32 mouse cellular contexts compared by ENCODE assay signal in genomic region chr17:28991286-28991685, GRCm38 (mm10). TPM values are rescaled to one million over a fixed set of nuclear protein-coding genes. Genes with fewer than 3 reads are reported as not detected.
DNase-seq lines count a peak whose midpoint lies in the region; ATAC-seq and TF ChIP-seq lines count a peak whose summit lies in the region.
"Had no signal": no experiment of that assay in that cellular context is flagged by ENCODE, and none has a peak within 500 bp of the region (broad histone marks: within the 10 kb centered on the region; RNA-seq: fewer than 3 reads in every experiment).

No protein-coding gene starts in this region.

- H3K4me2 ChIP-seq in forebrain, embryonic 14.5 days (ENCODE audit: low read length) = no peak overlapping the region
- H3K4me2 ChIP-seq in forebrain, postnatal 0 days (ENCODE audit: low read depth) = no peak overlapping the region
- no peak overlapping the region for H3K4me2 ChIP-seq in limb, embryonic 13.5 days (replicated peaks)
- no peak overlapping the region for H3K4me2 ChIP-seq in lung, postnatal 0 days (replicated peaks; ENCODE audit: low read depth, low read length)
- H3K4me2 ChIP-seq in stomach, embryonic 16.5 days (ENCODE audit: low read depth, low read length) = no peak overlapping the region
- H3K4me2 ChIP-seq: limb, embryonic 12.5 days; midbrain, embryonic 12.5 days; neural tube, embryonic 15.5 days had no signal

- TF ChIP-seq CTCF in forebrain, postnatal 0 days (IDR thresholded peaks at IDR 0.05; ENCODE audit: low read depth) = no peak
- no peak for TF ChIP-seq CTCF in lung, postnatal 0 days (IDR thresholded peaks at IDR 0.05)
- TF ChIP-seq CTCF in lung, adult 2 months (IDR thresholded peaks at IDR 0.05; ENCODE audit: insufficient read depth, low read length) = no peak
- TF ChIP-seq CTCF in thymus, adult 2 months (IDR thresholded peaks at IDR 0.05; ENCODE audit: borderline replicate concordance, control insufficient read depth, extremely low read depth, insufficient read depth, low read length, poor library complexity) = no peak

- no peak for ATAC-seq in forebrain, embryonic 14.5 days
- no peak for ATAC-seq in forebrain, postnatal 0 days
- no peak for ATAC-seq in limb, embryonic 13.5 days (ENCODE audit: low FRiP score, low read depth)
- ATAC-seq in lung, postnatal 0 days = peak; percentile 48; the same call in 1 of the 2 replicates
- ATAC-seq in stomach, embryonic 16.5 days (ENCODE audit: insufficient read depth, low FRiP score) = no peak
- ATAC-seq: hindbrain, postnatal 0 days; intestine, embryonic 16.5 days; Patski had no signal

- H3K9ac ChIP-seq in forebrain, embryonic 14.5 days (ENCODE audit: low read length) = no peak overlapping the region
- no peak overlapping the region for H3K9ac ChIP-seq in forebrain, postnatal 0 days
- H3K9ac ChIP-seq in limb, embryonic 13.5 days = 0 out of 2 replicates have a peak overlapping the region, but pooled peaks have one; percentile 1
- H3K9ac ChIP-seq in lung, postnatal 0 days (replicated peaks; ENCODE audit: low read depth) = no peak overlapping the region
- H3K9ac ChIP-seq in stomach, embryonic 16.5 days (ENCODE audit: low read length) = no peak overlapping the region
- H3K9ac ChIP-seq: limb, embryonic 12.5 days; liver, embryonic 14.5 days; midbrain, embryonic 12.5 days; neural tube, embryonic 15.5 days had no signal

- no peak for TF ChIP-seq POLR2A in lung, adult 2 months (IDR thresholded peaks at IDR 0.05; ENCODE audit: borderline replicate concordance, extremely low read depth, low read depth, low read length)
- no peak for TF ChIP-seq POLR2A in thymus, adult 2 months (IDR thresholded peaks at IDR 0.05; ENCODE audit: control insufficient read depth, extremely low read depth, insufficient read depth, low read length, poor library complexity)

- no peaks in the 10 kb centered on the region for H3K27me3 ChIP-seq in forebrain, embryonic 14.5 days (replicated peaks; ENCODE audit: control insufficient read depth, insufficient read depth, low read length)
- H3K27me3 ChIP-seq in forebrain, postnatal 0 days (ENCODE audit: insufficient read depth, low read length) = no peaks in the 10 kb centered on the region
- H3K27me3 ChIP-seq in limb, embryonic 13.5 days = no peaks in the 10 kb centered on the region
- no peaks in the 10 kb centered on the region for H3K27me3 ChIP-seq in limb, embryonic 10.5 days (ENCODE audit: low read depth, poor library complexity, severe bottlenecking)
- H3K27me3 ChIP-seq in lung, postnatal 0 days (replicated peaks; ENCODE audit: insufficient read depth, low read length) = no peaks in the 10 kb centered on the region
- no peaks in the 10 kb centered on the region for H3K27me3 ChIP-seq in stomach, embryonic 16.5 days (ENCODE audit: control insufficient read depth, insufficient read depth, low read length)
- no peaks in the 10 kb centered on the region for H3K27me3 ChIP-seq in thymus, adult 2 months (ENCODE audit: control insufficient read depth, insufficient read depth, low read length)
- H3K27me3 ChIP-seq: limb, embryonic 12.5 days; midbrain, embryonic 12.5 days; neural tube, embryonic 15.5 days; Patski had no signal

- peak overlapping the region; percentile 64 for H3K27ac ChIP-seq in forebrain, embryonic 14.5 days (ENCODE audit: low read depth, low read length)
- H3K27ac ChIP-seq in forebrain, postnatal 0 days (ENCODE audit: low read depth, low read length) = no peak overlapping the region
- H3K27ac ChIP-seq in limb, embryonic 13.5 days = no peak overlapping the region
- H3K27ac ChIP-seq in limb, embryonic 10.5 days = no peak overlapping the region
- 0 out of 2 replicates have a peak overlapping the region, but pooled peaks have one; percentile 32 for H3K27ac ChIP-seq in lung, postnatal 0 days (ENCODE audit: low read length)
- peak overlapping the region; percentile 18; the same call in 1 of the 2 replicates for H3K27ac ChIP-seq in stomach, embryonic 16.5 days (ENCODE audit: low read length)
- no peak overlapping the region for H3K27ac ChIP-seq in thymus, adult 2 months (ENCODE audit: control insufficient read depth, insufficient read depth, low read length)
- H3K27ac ChIP-seq: hindbrain, embryonic 10.5 days; hindbrain, postnatal 0 days; layer of hippocampus, adult 2 months; limb, embryonic 12.5 days; liver, embryonic 14.5 days; midbrain, embryonic 12.5 days; neural tube, embryonic 15.5 days had no signal

- DNase-seq in forebrain, embryonic 14.5 days (ENCODE audit: low spot score) = no peak
- DNase-seq in forebrain, postnatal 0 days = no peak
- no peak for DNase-seq in limb, embryonic 10.5 days (ENCODE audit: low spot score)
- DNase-seq in lung, postnatal 0 days (ENCODE audit: low spot score) = peak; percentile 42
- DNase-seq in lung, adult 2 months = no peak
- no peak for DNase-seq in thymus, adult 2 months
- DNase-seq: adrenal gland, postnatal 36 days; cerebellum, adult 11 months; cerebellum, postnatal 10 days; gastrocnemius, postnatal 25 days; heart, adult 18-20 months; kidney, adult 9 months; kidney, postnatal 25 days; layer of hippocampus, postnatal 36 days; right cerebral cortex, adult 18-20 months; right cerebral cortex, postnatal 4 days had no signal

- peaks cover 63% of the 10 kb centered on the region for H3K36me3 ChIP-seq in forebrain, embryonic 14.5 days (ENCODE audit: control insufficient read depth, insufficient read depth, low read length)
- peaks cover 35% of the 10 kb centered on the region for H3K36me3 ChIP-seq in forebrain, postnatal 0 days (ENCODE audit: insufficient read depth)
- peaks cover 69% of the 10 kb centered on the region for H3K36me3 ChIP-seq in limb, embryonic 13.5 days
- H3K36me3 ChIP-seq in limb, embryonic 10.5 days = peaks cover 93% of the 10 kb centered on the region
- H3K36me3 ChIP-seq in lung, postnatal 0 days (ENCODE audit: insufficient read depth, low read length) = peaks cover 17% of the 10 kb centered on the region
- H3K36me3 ChIP-seq in stomach, embryonic 16.5 days (ENCODE audit: control insufficient read depth, insufficient read depth, low read length) = peaks cover 15% of the 10 kb centered on the region
- peaks cover 56% of the 10 kb centered on the region for H3K36me3 ChIP-seq in thymus, adult 2 months (ENCODE audit: control insufficient read depth, insufficient read depth, low read length)

- TF ChIP-seq EP300 in lung, postnatal 0 days (IDR thresholded peaks at IDR 0.05) = no peak

- no peak overlapping the region for H3K4me3 ChIP-seq in forebrain, embryonic 14.5 days (ENCODE audit: low read depth, low read length)
- no peak overlapping the region for H3K4me3 ChIP-seq in forebrain, postnatal 0 days (ENCODE audit: low read depth, low read length)
- no peak overlapping the region for H3K4me3 ChIP-seq in limb, embryonic 13.5 days
- H3K4me3 ChIP-seq in limb, embryonic 10.5 days = no peak overlapping the region
- H3K4me3 ChIP-seq in lung, postnatal 0 days (ENCODE audit: low read depth, low read length) = no peak overlapping the region
- no peak overlapping the region for H3K4me3 ChIP-seq in lung, adult 2 months (replicated peaks; ENCODE audit: extremely low read depth, low read depth, low read length)
- no peak overlapping the region for H3K4me3 ChIP-seq in stomach, embryonic 16.5 days (replicated peaks; ENCODE audit: low read length)
- no peak overlapping the region for H3K4me3 ChIP-seq in thymus, adult 2 months (ENCODE audit: control insufficient read depth, insufficient read depth, low read length)
- H3K4me3 ChIP-seq: hindbrain, embryonic 10.5 days; layer of hippocampus, adult 2 months; limb, embryonic 12.5 days; midbrain, embryonic 12.5 days; neural tube, embryonic 15.5 days had no signal

- H3K4me1 ChIP-seq in forebrain, embryonic 14.5 days (ENCODE audit: control insufficient read depth, insufficient read depth, low read length) = peaks cover 7% of the 10 kb centered on the region
- H3K4me1 ChIP-seq in forebrain, postnatal 0 days (ENCODE audit: insufficient read depth) = no peaks in the 10 kb centered on the region
- no peaks in the 10 kb centered on the region for H3K4me1 ChIP-seq in limb, embryonic 13.5 days
- no peaks in the 10 kb centered on the region for H3K4me1 ChIP-seq in limb, embryonic 10.5 days
- peaks cover 10% of the 10 kb centered on the region for H3K4me1 ChIP-seq in lung, postnatal 0 days (ENCODE audit: insufficient read depth, low read depth, low read length)
- H3K4me1 ChIP-seq in lung, adult 2 months (ENCODE audit: control insufficient read depth, insufficient read depth, low read length) = peaks cover 10% of the 10 kb centered on the region
- 0 out of 2 replicates have a peak, but pooled peaks cover 4% of the 10 kb centered on the region for H3K4me1 ChIP-seq in stomach, embryonic 16.5 days (ENCODE audit: control insufficient read depth, insufficient read depth, low read length)
- H3K4me1 ChIP-seq in thymus, adult 2 months (replicated peaks; ENCODE audit: control insufficient read depth, insufficient read depth, low read length) = peaks cover 4% of the 10 kb centered on the region
- H3K4me1 ChIP-seq: hindbrain, embryonic 10.5 days; limb, embryonic 12.5 days; midbrain, embryonic 12.5 days; neural tube, embryonic 15.5 days had no signal

- H3K9me3 ChIP-seq in forebrain, embryonic 14.5 days (replicated peaks; ENCODE audit: control insufficient read depth, low read length) = no peaks in the 10 kb centered on the region
- H3K9me3 ChIP-seq in forebrain, postnatal 0 days (ENCODE audit: low read length) = no peaks in the 10 kb centered on the region
- H3K9me3 ChIP-seq in limb, embryonic 13.5 days = no peaks in the 10 kb centered on the region
- H3K9me3 ChIP-seq in limb, embryonic 10.5 days (replicated peaks) = no peaks in the 10 kb centered on the region
- no peaks in the 10 kb centered on the region for H3K9me3 ChIP-seq in lung, postnatal 0 days (ENCODE audit: low read length)
- H3K9me3 ChIP-seq in stomach, embryonic 16.5 days (replicated peaks; ENCODE audit: control insufficient read depth, low read length) = no peaks in the 10 kb centered on the region
- H3K9me3 ChIP-seq: hindbrain, embryonic 10.5 days; limb, embryonic 12.5 days; midbrain, embryonic 12.5 days; neural tube, embryonic 15.5 days had no signal

- 61% methylated on average over 9 of the region's 9 CpGs for WGBS in forebrain, embryonic 14.5 days
- 59% methylated on average over 9 of the region's 9 CpGs for whole genome bisulfite sequencing in forebrain, postnatal 0 days
- 91% methylated on average over 9 of the region's 9 CpGs for WGBS in limb, embryonic 13.5 days
- 91% methylated on average over 9 of the region's 9 CpGs for WGBS in limb, embryonic 10.5 days
- 33% methylated on average over 9 of the region's 9 CpGs for WGBS in lung, postnatal 0 days
- 51% methylated on average over 9 of the region's 9 CpGs for WGBS in lung, adult 2 months
- WGBS in stomach, embryonic 16.5 days = 64% methylated on average over 9 of the region's 9 CpGs
- WGBS in thymus, adult 2 months = 95% methylated on average over 9 of the region's 9 CpGs

RNA-seq across cellular contexts. Expression of gene Stk38, which starts 16.5 kb away (rescaled TPM):
- 81.7 and 94.8 TPM in 2 replicates for polyA plus RNA-seq in forebrain, embryonic 14.5 days (2014; fragmentation: Nextera tagmentation; extraction: Ambion mirVana)
- 49.0 and 58.8 TPM in 2 replicates for total RNA-seq in forebrain, postnatal 0 days (2014; rRNA removed)
- polyA plus RNA-seq in forebrain, postnatal 0 days (2015; fragmentation: Nextera tagmentation; extraction: Ambion mirVana) = 32.8 and 43.7 TPM in 2 replicates
- 119 and 120 TPM in 2 replicates for polyA plus RNA-seq in limb, embryonic 13.5 days (2015; fragmentation: Nextera tagmentation; extraction: Ambion mirVana)
- polyA plus RNA-seq in limb, embryonic 10.5 days (2016; fragmentation: Nextera tagmentation; extraction: Ambion mirVana) = 116 and 131 TPM in 2 replicates
- polyA plus RNA-seq in lung, postnatal 0 days (2015; fragmentation: Nextera tagmentation; extraction: Ambion mirVana) = 60.3 and 61.1 TPM in 2 replicates
- polyA plus RNA-seq in lung, adult 2 months (2012; rRNA removed) = 105 and 111 TPM in 2 replicates
- polyA plus RNA-seq in stomach, embryonic 16.5 days (2015; fragmentation: Nextera tagmentation; extraction: Ambion mirVana) = 118 and 120 TPM in 2 replicates
- 196 TPM in 2 replicates for polyA plus RNA-seq in thymus, adult 2 months (2012; rRNA removed)

RNA-seq across cellular contexts. Expression of gene Kctd20, which starts 39.5 kb away (rescaled TPM):
- polyA plus RNA-seq in forebrain, embryonic 14.5 days (2014; fragmentation: Nextera tagmentation; extraction: Ambion mirVana) = 84.4 and 99.1 TPM in 2 replicates
- total RNA-seq in forebrain, postnatal 0 days (2014; rRNA removed) = 69.2 and 77.3 TPM in 2 replicates
- 63.4 and 72.9 TPM in 2 replicates for polyA plus RNA-seq in forebrain, postnatal 0 days (2015; fragmentation: Nextera tagmentation; extraction: Ambion mirVana)
- polyA plus RNA-seq in limb, embryonic 13.5 days (2015; fragmentation: Nextera tagmentation; extraction: Ambion mirVana) = 105 and 120 TPM in 2 replicates
- polyA plus RNA-seq in limb, embryonic 10.5 days (2016; fragmentation: Nextera tagmentation; extraction: Ambion mirVana) = 121 and 129 TPM in 2 replicates
- polyA plus RNA-seq in lung, postnatal 0 days (2015; fragmentation: Nextera tagmentation; extraction: Ambion mirVana) = 44.3 and 49.5 TPM in 2 replicates
- 37.5 and 59.5 TPM in 2 replicates for polyA plus RNA-seq in lung, adult 2 months (2012; rRNA removed)
- polyA plus RNA-seq in stomach, embryonic 16.5 days (2015; fragmentation: Nextera tagmentation; extraction: Ambion mirVana) = 77.2 and 78.3 TPM in 2 replicates
- 60.8 and 80.1 TPM in 2 replicates for polyA plus RNA-seq in thymus, adult 2 months (2012; rRNA removed)

RNA-seq across cellular contexts. Expression of gene Srsf3, which starts 41.1 kb away (rescaled TPM):
- 712 and 729 TPM in 2 replicates for polyA plus RNA-seq in forebrain, embryonic 14.5 days (2014; fragmentation: Nextera tagmentation; extraction: Ambion mirVana)
- total RNA-seq in forebrain, postnatal 0 days (2014; rRNA removed) = 263 and 287 TPM in 2 replicates
- 367 and 416 TPM in 2 replicates for polyA plus RNA-seq in forebrain, postnatal 0 days (2015; fragmentation: Nextera tagmentation; extraction: Ambion mirVana)
- polyA plus RNA-seq in limb, embryonic 13.5 days (2015; fragmentation: Nextera tagmentation; extraction: Ambion mirVana) = 694 and 714 TPM in 2 replicates
- 820 and 832 TPM in 2 replicates for polyA plus RNA-seq in limb, embryonic 10.5 days (2016; fragmentation: Nextera tagmentation; extraction: Ambion mirVana)
- polyA plus RNA-seq in lung, postnatal 0 days (2015; fragmentation: Nextera tagmentation; extraction: Ambion mirVana) = 229 and 238 TPM in 2 replicates
- polyA plus RNA-seq in lung, adult 2 months (2012; rRNA removed) = 159 and 168 TPM in 2 replicates
- 456 and 477 TPM in 2 replicates for polyA plus RNA-seq in stomach, embryonic 16.5 days (2015; fragmentation: Nextera tagmentation; extraction: Ambion mirVana)
- polyA plus RNA-seq in thymus, adult 2 months (2012; rRNA removed) = 544 TPM in 2 replicates

RNA-seq across cellular contexts. Expression of gene Pxt1, which starts 47.6 kb away (rescaled TPM):
- polyA plus RNA-seq in forebrain, embryonic 14.5 days (2014; fragmentation: Nextera tagmentation; extraction: Ambion mirVana) = not detected in 2 replicates
- not detected in 2 replicates for total RNA-seq in forebrain, postnatal 0 days (2014; rRNA removed)
- polyA plus RNA-seq in forebrain, postnatal 0 days (2015; fragmentation: Nextera tagmentation; extraction: Ambion mirVana) = not detected in 2 replicates
- polyA plus RNA-seq in limb, embryonic 13.5 days (2015; fragmentation: Nextera tagmentation; extraction: Ambion mirVana) = not detected in 2 replicates
- 0.24 and 0.45 TPM in 2 replicates for polyA plus RNA-seq in limb, embryonic 10.5 days (2016; fragmentation: Nextera tagmentation; extraction: Ambion mirVana)
- 0.12 TPM in 1 of 2 replicates, not detected in the other for polyA plus RNA-seq in lung, postnatal 0 days (2015; fragmentation: Nextera tagmentation; extraction: Ambion mirVana)
- polyA plus RNA-seq in lung, adult 2 months (2012; rRNA removed) = 0.15 and 0.19 TPM in 2 replicates
- polyA plus RNA-seq in stomach, embryonic 16.5 days (2015; fragmentation: Nextera tagmentation; extraction: Ambion mirVana) = 0.21 TPM in 1 of 2 replicates, not detected in the other
- polyA plus RNA-seq in thymus, adult 2 months (2012; rRNA removed) = 0.29 and 0.65 TPM in 2 replicates
- total RNA-seq: adrenal gland, adult 18-20 months; adrenal gland, postnatal 36 days; gastrocnemius, postnatal 25 days; heart, adult 18-20 months; hindbrain, postnatal 0 days; layer of hippocampus, adult 2 months; layer of hippocampus, postnatal 36 days; left cerebral cortex, postnatal 10 days had no signal
- polyA plus RNA-seq: embryonic facial prominence, embryonic 11.5 days; hindbrain, postnatal 0 days; intestine, embryonic 16.5 days; midbrain, embryonic 12.5 days; neural tube, embryonic 15.5 days; Patski; stomach, embryonic 14.5 days; thymus, postnatal 0 days had no signal

Comparison
In these comparisons a context has a peak if more than half of its experiments do, and no peak if none do; other contexts are left out.
1. H3K27ac ChIP-seq: peak in forebrain, embryonic 14.5 days (single experiment), lung, postnatal 0 days (single experiment) and stomach, embryonic 16.5 days (single experiment); none in forebrain, postnatal 0 days (single experiment), limb, embryonic 13.5 days (single experiment), limb, embryonic 10.5 days (single experiment) and thymus, adult 2 months (single experiment).